Mouse (Mus musculus) gastrocnemius, adult 18-20 months (tissue): Measurements from ENCODE around the gene Ifnar1. TPM values are rescaled to one million over a fixed set of nuclear protein-coding genes. Genes with fewer than 3 reads are reported as not detected.
"Not testable (repeated sequence)": the region's sequence is repeated elsewhere in the genome, so short reads cannot be mapped to it uniquely, and the experiment has no call there.

ENCODE experiments used
- DNase-seq: peaks from one replicate; pipeline ENCODE4 v3.0.0; 2021; ENCODE audit warnings: low spot score
- total RNA-seq, 2 experiments: library from RNA; stranded (reverse); gene quantifications; 2 replicates each; pipeline ENCODE4 v1.2.3; 2021

Gene Ifnar1
- total RNA-seq, 2 experiments from 2014 or later: 9.8 to 12.2 TPM

- DNase-seq: no peak
Observed at GRCm38 (mm10) chr16:91498041-91498440, 13.0 kb downstream of the Ifnar1 start.

GRCm38 (mm10) chr16:91504701-91505100 is 19.7 kb downstream of the Ifnar1 start:
- DNase-seq: no peak

GRCm38 (mm10) chr16:91505116-91505601 is 20.1 kb downstream of the Ifnar1 start:
- peak; percentile 81 for DNase-seq

- DNase-seq: no peak
Observed at GRCm38 (mm10) chr16:91506396-91506795, 21.4 kb downstream of the Ifnar1 start.

GRCm38 (mm10) chr16:91512161-91512787 is 27.2 kb downstream of the Ifnar1 start:
- DNase-seq: peak; percentile 86

- no peak for DNase-seq
Observed at GRCm38 (mm10) chr16:91513099-91513498, 28.1 kb downstream of the Ifnar1 start.

- DNase-seq: no peak
Observed at GRCm38 (mm10) chr16:91517020-91517419, 32.0 kb downstream of the Ifnar1 start.

GRCm38 (mm10) chr16:91522040-91522439 is 37.0 kb downstream of the Ifnar1 start:
- DNase-seq: no peak

GRCm38 (mm10) chr16:91522479-91523309 is 37.7 kb downstream of the Ifnar1 start:
- peak; percentile 34 for DNase-seq

- DNase-seq: no peak
Observed at GRCm38 (mm10) chr16:91524206-91524605, 39.2 kb downstream of the Ifnar1 start.

- no peak for DNase-seq
Observed at GRCm38 (mm10) chr16:91526274-91526673, 41.2 kb downstream of the Ifnar1 start.

GRCm38 (mm10) chr16:91527051-91527450 is 42.0 kb downstream of the Ifnar1 start:
- DNase-seq: peak; percentile 60

GRCm38 (mm10) chr16:91527500-91527899 is 42.5 kb downstream of the Ifnar1 start:
- DNase-seq: no peak

GRCm38 (mm10) chr16:91528578-91528977 is 43.5 kb downstream of the Ifnar1 start:
- DNase-seq: no peak

GRCm38 (mm10) chr16:91530830-91531229 is 45.8 kb downstream of the Ifnar1 start:
- not testable (repeated sequence) for DNase-seq

GRCm38 (mm10) chr16:91531856-91532255 is 46.8 kb downstream of the Ifnar1 start:
- DNase-seq: no peak

- no peak for DNase-seq
Observed at GRCm38 (mm10) chr16:91532429-91532828, 47.4 kb downstream of the Ifnar1 start.

GRCm38 (mm10) chr16:91533097-91534001 is 48.3 kb downstream of the Ifnar1 start:
- no peak for DNase-seq

GRCm38 (mm10) chr16:91534477-91534876 is 49.4 kb downstream of the Ifnar1 start:
- no peak for DNase-seq

GRCm38 (mm10) chr16:91534888-91535287 is 49.9 kb downstream of the Ifnar1 start:
- DNase-seq: no peak

- no peak for DNase-seq
Observed at GRCm38 (mm10) chr16:91536372-91536771, 51.3 kb downstream of the Ifnar1 start.

- DNase-seq: no peak
Observed at GRCm38 (mm10) chr16:91537065-91537464, 52.0 kb downstream of the Ifnar1 start.
